Mouse (Mus musculus): ENCODE measurements around the gene Pth2.

DNA sequence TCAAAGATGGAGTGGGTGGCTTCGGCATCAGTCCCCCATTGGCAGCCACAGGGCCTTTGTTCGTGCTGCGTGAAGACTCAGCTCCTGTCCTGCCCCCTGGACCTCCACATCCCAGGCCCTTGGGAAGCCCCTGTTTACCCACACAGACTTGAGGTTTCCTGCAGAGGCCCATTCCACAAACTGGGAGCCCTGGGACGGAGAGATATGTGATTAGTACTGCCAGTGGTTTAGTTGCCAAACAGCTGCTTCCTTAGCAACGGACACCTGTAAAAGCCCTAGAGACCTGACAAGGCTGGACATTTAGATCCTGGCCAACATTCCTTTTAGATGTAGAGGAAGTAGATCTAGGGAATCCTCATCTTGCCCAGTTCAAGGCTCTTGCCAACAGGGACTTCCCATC is 38.9 kb upstream of the Pth2 start:
- no peak for TF ChIP-seq CTCF (IDR thresholded peaks at IDR 0.05)
- no peak for TF ChIP-seq POLR2A (IDR thresholded peaks at IDR 0.05; ENCODE audit: insufficient read depth, low read depth, low read length)

Data from heart, adult 2 months (tissue).